Mouse (Mus musculus): ENCODE results near the gene Hapln2.

Hapln2 gene

DNA sequence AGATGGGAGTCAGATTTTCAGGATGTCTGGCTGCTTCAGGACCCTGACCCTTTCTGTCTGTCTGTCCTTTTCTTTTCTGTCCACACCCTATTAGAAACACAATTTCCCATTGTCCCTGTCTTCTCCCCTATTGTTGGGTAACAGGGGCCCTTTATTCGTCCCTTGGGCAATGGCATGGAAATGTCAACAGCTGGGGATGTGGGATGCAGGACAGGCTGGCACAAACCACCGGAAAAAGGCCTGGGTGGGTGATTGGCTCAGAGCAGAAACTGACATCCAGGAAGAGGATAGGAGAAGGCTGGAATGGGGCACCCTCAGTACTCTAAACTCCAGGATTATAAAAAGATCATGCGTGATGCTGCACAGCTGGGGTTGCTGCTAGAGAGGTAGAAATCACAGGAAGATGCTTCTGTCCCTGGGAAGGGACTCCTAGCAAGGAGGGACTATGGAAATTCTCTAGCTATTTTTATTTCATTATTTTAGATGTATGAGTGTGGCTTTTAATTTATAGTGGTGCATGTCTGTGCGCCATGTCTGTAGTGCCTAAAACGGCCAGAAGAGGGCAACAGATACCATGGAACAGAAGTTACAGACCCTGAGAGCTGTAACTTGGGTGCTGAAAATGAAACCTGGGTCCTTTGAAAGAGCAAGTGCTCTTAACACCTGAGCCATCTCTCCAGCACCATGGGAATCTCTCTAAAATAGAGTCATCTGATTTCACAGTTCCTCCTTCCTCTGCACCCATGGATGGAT is at the start of gene Hapln2:
TSS of gene Hapln2 (minus strand) at position 150 of the 753 bp plus-strand sequence.
- DNase-seq (ENCODE audit: low spot score in 2 of 2) = no peak

DNA sequence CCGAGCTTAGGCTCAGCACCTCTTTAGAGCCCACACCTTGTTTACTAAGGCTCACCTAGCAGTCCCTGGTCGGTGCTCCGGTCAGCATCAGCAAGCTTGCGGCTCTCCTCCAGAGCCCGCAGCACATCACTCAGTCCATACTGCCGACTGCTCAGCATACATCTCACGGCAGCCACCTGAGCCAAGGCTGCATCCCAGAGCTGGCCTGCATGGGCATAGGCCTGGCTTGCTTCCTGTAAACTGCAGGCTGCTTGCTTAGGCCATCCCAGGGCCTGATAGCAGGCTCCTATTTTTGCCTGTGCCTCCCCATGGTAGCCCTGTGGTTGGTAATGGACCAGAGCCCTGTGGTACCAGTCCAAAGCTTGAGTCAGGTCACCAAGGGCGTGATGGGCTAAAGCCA is 47.4 kb upstream of the Hapln2 start:
- no peak for DNase-seq (ENCODE audit: low spot score in 2 of 2)

DNA sequence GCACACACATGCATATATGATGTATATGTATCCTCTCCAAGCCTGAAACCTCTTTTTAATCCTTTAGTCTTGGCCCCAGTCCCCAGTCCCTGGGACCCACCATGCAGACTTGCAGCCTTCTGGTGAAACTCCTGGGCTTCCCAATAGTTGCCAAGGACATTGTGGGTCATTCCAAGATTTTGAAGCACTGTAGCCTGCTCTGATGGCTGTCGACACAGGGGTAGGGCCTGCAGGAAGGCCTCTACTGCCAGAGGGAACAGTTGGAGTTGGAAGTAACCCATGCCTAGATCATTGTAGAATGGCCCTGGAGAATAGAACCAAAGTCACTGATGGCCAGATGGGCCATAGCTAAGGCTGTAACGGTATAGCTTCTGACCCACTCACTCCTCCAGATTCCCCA is 47.0 kb upstream of the Hapln2 start:
- no peak for DNase-seq (ENCODE audit: low spot score in 2 of 2)

DNA sequence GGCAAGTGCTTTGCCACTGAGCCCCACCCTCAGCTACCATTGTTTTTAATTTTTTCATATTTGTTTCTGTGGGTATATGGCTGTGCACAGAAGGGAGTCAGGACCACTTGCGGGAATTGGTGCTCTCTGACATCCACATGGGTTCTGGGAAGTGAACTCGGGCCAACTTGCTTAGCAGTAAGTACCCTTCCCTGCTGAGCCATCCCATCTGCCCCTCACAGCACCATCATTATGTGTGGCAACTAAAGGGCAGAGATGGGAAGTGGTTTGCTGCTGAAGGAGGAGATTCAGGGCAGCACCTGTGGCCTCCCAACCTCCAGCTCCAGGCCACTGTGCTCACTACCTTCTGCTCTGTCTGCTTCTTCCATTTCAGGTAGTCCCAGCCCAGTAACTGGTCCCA is 46.2 kb upstream of the Hapln2 start:
- DNase-seq (ENCODE audit: low spot score in 2 of 2) = no peak

DNA sequence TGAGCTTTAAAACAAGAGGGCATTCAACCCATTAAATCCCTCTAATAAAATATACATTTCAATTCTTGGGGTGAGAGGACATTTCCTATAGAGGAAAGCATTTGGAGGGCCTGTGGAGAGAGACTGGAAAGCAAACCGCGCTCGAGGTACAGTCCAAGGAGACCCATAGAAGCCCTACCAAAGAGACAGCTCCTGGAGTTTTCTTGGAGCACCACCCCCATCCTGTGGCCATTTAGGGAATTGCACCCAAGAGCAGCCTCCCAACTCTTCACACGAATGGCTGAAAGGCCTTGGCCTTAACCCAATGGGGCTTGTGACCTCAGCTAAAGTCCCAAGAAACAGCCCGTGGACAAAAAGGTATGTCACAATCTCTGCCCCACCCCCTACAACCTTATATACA is 44.4 kb upstream of the Hapln2 start:
- DNase-seq (ENCODE audit: low spot score in 2 of 2) = peak; percentile 76 to 86

DNA sequence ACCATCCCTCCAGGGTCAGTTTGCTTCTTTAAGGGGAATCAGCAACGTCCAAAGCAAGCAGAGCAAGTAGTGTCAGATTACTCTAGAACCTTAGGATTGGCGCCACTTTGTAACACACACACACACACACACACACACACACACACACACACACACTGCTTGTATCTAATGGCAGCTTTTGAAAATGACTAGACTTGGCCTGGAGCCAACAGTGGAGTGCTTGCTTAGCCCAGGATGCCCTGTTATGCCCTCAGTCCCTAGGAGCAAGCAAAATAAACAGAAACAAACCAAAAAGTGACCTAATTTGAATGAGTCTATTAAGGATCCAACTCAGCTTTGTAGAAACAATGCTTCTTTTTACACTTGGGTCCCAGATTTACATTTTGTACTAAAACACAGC is 41.0 kb upstream of the Hapln2 start:
- no peak for DNase-seq (ENCODE audit: low spot score in 2 of 2)

DNA sequence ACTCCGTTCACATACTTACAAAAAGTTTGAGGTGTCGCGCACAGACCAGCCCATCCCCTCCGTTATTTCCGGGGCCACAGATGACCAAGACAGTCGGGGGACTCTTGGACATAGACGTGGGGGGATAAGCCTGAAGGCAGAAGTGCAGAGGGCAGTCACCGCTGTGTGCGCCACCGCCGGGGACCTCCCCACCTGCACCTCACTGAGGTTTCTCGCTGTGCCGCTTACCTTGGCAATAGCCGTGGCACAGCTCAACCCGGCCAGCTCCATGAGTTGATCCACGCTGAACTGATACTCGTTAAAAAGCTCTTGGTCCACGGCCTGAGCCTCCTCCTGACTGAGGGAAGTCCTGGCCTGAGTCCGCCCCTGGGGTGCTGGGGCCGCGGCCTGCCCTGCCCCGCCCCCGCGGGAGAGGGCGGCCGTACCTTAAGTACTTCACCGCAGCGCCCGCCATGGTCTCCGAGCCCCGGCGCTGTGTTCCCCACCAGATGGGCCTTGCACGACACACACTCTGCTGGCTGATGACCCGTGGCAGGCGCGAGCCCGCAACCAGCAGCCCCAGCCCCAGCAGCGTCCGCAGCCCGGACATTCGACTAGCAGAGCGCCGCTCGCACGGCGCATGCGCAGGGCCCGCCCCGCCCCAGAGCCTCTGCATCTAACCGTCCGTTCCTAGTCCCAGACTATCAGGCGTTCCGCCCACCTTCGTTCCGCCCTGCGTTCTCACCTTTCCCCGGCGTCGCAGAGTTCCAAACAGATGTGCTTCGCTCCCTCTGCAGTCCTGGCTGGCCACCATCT is 30.7 kb upstream of the Hapln2 start, which contains the start of gene Naxe:
TSS of gene Naxe (minus strand) at position 594 of the 795 bp plus-strand sequence.
- DNase-seq (ENCODE audit: low spot score in 2 of 2) = peak; percentile 83 to 86

DNA sequence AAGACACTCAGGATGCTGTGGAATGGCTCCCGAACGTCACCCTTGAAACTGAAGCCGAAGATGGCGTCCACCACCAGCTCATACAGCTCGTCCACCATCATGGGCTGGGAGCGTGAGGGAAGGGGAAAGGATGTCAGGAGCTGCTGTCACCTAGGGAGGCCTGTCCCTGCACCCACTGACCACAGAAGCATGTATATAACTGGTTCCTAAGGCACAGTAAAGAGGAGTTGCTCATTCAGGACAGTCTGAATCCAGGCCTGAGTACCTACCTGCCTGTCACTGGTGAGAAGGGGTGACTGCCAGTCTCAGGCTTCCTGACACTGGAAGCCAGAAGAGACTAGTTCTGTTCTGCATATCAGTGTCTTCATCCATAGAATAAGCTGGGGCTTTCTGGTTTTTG is 29.6 kb upstream of the Hapln2 start:
- DNase-seq (ENCODE audit: low spot score in 2 of 2) = no peak

DNA sequence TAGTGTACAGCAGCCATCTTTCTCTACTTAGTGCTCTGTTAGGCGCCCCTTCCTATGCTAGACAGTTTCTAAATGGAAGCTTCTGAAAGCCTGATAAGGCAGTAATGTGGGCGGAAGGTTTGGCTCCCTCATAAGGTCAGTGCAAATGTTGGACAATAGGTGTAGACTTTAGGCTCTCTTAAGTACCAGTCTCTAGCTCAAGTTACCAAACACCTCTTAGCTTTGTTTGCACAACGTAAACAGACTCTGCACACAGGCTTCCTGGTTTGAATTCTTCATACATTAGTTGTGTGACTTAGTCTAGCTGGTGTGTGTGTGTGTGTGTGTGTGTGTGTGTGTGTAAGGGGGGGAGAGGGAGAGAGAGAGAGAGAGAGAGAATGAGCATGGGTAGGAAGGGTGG is 22.1 kb upstream of the Hapln2 start:
- no peak for DNase-seq (ENCODE audit: low spot score in 2 of 2)

DNA sequence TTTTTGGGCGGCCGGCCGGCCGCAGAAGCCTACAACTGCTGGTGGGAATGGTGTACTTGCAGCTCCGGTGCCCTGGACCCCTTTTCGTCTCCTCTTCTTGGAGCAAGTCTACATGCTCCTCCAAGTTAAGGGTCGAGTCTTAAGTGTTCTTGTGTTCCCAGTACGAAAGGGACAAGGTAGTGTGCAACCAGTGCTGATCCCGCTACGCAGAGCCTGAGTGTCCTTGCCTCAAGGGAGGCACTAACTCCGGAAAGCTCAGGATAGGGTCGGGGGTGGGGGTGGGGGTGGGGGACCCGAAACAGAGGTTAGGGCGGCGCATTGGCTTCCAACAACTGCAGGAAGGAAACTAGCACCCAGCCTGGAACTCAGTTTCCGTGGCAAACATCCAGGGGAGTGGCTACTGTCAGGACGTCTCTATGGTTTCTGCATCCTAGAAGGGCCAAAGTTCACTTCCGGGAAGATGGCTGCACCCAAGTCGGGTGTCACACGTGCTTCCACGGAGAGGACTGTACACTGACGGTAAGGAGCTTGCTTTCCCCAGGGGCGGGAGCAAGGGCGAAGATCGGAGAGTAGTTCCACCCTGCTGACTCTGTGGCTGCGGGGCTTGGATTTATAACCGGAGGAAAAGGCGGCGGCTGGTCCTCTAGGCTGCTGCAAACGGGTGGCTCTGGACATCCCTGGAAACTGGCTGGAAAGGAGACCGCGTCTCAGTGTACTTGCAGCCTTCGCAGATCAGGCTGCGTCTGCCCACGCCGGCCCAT is 15.5 kb upstream of the Hapln2 start, which contains the start of gene Gpatch4:
TSS of gene Gpatch4 (plus strand) at position 448 of the 761 bp plus-strand sequence.
- peak; percentile 71 to 74 for DNase-seq (ENCODE audit: low spot score in 2 of 2)

DNA sequence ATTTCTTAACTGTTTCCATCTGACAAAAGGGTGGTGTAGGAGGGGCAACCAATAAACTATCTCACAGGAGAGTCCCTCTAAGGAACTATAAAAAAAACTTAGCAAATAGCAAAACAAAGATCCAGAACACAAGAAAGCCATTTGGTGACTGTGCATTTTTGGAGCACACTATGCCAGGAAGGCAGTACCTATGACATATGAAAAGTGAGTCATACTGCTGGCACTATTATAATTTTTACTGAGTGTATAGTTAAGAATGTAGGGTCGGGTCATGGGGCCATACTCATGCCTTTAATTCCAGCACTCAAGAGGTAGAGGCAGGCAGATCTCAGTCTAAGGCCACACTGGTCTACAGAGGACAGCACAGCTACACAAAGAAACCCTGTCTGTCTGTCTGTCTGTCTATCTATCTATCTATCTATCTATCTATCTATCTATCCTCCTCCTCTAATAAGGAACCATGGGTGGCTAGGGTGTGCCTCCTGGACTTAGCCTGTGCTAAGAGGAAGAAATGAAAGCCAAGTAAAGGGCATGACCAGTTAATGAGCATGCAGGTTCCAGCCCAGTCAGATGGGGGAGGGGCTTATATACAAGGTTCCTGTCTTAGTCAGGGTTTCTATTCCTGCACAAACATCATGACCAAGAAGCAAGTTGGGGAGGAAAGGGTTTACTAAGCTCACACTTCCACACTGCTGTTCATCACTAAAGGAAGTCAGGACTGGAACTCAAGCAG is 8.3 kb upstream of the Hapln2 start:
- no peak for DNase-seq (ENCODE audit: low spot score in 2 of 2)

DNA sequence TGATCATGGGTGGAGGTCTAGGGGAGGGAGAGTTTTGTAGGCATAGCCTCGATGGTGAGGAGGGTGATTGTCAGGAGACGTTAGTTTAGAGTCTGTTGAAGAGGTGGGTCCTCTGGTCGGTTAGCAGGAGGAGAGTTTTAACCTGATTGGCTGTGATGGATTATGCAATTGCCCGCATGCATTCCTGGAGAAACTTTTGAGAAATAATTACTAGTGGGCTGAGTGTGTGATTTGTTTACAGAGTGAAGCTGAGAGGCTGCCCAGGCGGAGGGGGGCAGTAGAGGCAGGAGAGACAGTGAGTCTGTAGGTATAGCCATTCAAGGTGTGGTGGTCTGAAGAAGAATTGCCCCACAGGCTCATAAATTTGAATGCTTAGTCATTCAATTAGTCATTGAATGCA is 6.1 kb upstream of the Hapln2 start:
- no peak for DNase-seq (ENCODE audit: low spot score in 2 of 2)

DNA sequence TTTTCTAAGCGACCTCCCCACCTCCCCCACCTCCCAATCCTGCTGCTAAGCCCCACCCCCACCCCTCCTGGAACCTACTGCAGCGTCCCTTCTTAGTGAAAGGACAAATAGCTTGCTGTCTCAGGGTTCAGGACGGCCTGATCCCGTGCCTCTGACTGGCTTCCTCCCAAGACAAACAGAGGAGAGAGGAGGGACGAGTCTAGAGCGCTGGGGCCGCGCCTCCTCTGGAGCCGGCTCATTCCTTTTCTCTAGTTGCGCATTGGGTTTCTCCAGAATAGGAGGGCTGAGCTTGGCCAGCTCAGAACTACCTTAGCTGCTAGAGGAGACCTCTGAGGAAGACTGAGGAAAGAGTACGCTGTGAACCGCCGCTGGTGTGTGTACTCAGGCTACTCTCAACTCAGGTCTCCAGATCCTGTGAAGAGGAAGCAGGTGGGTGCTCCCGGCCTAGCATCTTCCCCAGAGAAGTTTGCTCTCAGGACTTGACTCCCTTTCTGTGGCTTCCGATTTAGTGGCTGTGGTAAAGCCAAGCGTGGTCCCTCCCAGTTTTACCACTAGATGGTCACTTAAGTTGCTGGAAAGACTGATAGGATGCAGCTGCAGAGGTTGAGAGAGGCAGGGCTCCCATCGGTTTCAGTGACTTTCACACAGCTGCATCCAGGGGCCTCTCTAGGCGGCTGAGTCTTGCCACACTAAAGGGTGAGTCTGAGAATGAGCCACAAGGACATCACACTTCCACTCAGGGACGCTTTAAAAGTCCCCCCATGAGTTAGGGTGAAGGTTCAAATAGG is 3.4 kb upstream of the Hapln2 start:
- DNase-seq (ENCODE audit: low spot score in 2 of 2) = peak in 1 of 2 experiments; percentile 34

DNA sequence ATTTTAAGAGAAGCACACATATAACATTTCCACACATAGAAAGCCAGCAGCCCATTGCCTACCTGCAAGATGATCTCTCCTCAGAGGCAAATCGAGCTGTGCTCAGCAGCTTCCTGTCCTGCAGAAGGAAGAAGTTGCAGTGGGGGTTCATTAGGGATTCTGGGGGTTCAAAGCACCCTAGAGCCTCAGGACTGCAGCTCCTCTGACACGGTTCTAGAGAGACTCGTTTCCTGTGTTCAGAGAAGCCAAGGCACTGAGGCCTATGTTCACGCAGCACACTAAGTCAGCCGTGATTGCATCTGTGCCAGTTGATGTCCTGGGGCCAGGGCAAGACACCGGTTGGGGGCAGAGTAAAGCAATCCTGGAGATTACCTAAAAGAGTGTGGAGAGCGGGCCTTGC is 560 bp downstream of the Hapln2 start:
- DNase-seq (ENCODE audit: low spot score in 2 of 2) = no peak

DNA sequence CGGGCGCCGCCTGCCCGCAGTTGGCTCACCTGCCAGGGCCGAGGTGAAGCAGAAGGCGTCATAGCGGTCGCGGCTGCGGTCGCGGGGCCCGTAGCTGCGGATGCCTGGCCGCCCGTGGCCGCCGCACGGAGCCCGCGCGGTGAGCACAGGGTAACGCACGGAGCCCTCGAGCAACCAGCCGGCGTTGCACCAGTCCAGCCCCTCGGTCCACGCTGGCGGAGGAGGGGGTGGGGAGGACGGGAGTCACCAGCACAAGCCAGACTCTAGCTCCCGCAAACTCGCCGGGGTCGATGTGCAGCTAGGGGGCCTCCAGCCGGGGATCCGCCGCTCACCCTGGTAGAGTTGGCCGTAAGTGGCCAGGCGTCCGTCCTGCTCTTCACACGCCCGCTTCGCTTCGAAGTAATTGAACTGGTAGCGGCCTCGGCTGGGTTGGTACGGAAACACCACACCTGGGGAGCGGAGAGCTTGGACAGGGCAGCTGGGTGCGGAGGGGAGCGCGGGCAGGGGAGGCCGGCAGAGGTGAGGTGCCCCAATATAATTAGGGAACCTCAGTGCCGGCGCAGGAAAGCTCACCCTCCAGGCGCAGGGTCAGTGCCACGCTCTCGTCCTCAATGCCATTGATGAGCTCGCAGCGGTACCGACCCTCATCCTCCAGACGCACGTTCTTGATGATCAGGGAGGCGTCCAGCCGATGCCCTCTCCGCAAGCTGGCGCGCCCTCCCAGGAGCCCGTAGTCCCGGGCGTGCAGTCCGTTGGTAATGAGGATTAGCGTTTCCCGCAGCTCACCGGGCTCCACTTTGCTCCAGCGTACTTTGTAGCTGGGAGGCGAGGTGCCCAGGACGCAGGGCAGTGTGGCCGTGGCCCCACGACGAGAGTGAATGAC is 4.0 kb downstream of the Hapln2 start:
- DNase-seq (ENCODE audit: low spot score in 2 of 2) = no peak

DNA sequence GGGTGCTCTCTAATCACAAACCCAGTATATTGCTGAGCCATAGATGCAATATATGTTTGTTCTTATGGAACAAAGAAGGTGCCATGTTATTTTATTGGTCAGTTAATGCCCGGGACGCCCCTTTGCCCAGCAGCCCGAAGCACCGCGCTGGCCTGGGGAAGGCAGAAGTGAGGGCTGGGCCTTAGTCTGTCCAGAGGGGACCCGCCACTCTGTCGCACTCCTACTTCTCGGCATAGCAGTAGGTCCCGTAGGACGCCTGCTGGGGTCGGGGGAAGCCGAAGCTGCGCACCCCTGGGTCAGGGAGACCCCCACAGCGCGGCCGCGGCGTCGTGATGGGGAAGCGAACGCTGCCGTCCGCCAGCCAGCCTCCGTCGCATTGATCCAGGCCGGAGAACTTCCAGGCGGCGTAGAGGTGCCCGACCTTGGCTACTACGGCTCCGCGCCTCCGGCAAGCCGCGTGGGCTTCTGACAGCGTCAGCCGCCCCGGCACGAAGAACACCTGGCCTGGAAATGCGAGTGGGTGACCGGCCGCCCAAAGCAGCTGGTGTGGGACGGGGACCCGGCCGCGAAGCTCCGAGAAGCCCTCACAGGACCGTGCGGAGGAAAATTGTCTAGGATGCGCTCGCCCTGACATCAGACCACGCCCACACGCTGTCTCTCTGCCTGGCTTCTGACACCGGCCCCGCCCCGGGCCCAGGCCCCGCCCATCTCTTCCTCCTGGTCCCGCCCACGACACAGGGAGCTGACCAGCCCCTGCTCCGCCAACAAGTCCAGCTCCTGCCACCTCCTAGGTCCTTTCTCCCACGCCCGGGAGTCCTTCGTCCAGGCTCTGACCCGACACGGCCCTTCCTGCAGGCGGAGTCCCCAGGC is 4.8 kb downstream of the Hapln2 start:
- peak; percentile 79 to 87 for DNase-seq (ENCODE audit: low spot score in 2 of 2)

DNA sequence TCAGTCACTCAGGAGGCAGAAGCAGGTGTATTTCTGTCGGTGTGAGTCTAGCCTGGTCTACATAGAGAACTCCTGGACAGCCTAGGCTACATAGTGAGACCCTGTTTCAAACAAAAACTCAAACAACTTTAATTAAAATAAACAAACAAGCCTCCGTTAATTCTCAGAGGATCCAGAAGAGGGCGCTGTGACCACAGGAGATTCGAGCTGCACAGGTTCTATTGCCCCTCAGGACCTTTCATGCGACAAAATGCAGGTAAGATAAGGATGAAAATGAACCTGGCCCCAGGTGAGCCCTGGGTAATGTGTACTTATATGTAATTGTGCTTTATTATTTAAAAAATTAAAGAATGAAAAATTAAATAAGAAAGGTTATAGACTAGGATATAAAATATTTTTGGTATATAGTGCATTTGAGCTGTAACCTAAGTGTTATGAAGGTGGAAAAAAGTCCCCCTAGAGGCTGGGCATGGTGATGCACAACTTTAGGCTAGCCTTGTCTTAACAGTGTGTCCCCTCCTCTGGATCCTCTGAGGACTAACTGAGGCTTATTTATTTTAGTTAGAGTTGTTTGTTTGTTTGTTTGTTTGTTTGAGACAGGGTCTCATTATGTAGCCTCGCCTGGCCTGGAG is 16.6 kb downstream of the Hapln2 start:
- no peak for DNase-seq (ENCODE audit: low spot score in 2 of 2)
